Mouse (Mus musculus): Measurements from ENCODE around the gene Fntb. TPM values are rescaled to one million over a fixed set of nuclear protein-coding genes. Genes with fewer than 3 reads are reported as not detected.
A peak's percentile ranks its signal among the peaks of the same experiment; 100 is the strongest.

The Fntb gene
- polyA plus RNA-seq, 1 experiment from 2014 or later = 48.8 TPM

DNA sequence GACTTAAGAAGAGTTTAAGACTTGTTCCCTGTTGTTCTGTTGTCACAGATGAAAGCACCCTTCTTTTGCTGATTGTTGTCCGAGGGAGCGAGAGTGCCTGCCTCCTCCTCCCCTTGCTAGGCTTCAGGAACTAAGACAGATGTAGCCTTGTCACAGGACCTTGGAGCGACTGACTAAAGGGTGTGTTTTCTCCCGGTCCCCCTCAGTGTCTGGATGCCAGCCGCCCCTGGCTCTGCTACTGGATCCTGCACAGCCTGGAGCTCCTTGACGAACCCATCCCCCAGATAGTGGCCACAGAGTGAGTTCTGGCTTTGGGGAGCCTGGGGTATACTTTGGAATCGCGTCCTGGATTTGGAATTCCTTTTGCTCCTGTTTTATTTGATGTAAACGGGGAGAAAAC, 109.4 kb downstream of the Fntb start:
- ATAC-seq (ENCODE audit: insufficient number of reproducible peaks, low FRiP score, low TSS enrichment, low read depth) = no peak
- Histone ChIP-seq H3K4me2 (ENCODE audit: low read depth, severe bottlenecking) (no peak overlapping the region), H3K27ac (replicated peaks; ENCODE audit: low read depth, low read length) (no peak overlapping the region), H3K27me3 (ENCODE audit: control insufficient read depth, insufficient read depth, low read length) (no peaks in the 10 kb centered on the region), H3K4me1 (ENCODE audit: control insufficient read depth, insufficient read depth, low read length) (no peaks in the 10 kb centered on the region), H3K9ac (ENCODE audit: low read length) (no peak overlapping the region), H3K4me3 (ENCODE audit: low read depth, low read length) (no peak overlapping the region), H3K9me3 (ENCODE audit: control insufficient read depth, low read length) (no peaks in the 10 kb centered on the region), H3K36me3 (ENCODE audit: control insufficient read depth, insufficient read depth, low read length) (no peaks in the 10 kb centered on the region)
- DNase-seq (ENCODE audit: low spot score) = no peak
- WGBS = 67% methylated on average over 9 of the region's 9 CpGs

DNA sequence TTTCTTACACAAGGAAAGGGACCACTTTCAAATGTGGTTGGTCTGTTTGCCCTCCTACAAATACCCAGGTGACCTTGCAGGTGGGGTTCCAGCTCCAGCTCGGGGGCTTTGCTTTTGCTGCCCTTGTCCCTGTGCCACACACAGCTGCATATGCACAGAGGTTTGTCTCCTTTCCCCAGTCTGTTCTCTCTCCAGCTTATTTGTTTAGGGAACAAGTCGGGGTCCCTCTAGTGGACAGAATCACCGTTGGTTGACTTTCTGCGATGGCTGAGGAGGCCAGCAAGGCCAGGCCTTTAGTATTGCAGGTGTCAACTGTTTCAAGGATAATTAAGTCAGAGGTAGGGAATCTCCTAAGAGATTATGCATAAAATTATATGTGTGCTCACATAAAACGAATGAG, 113.9 kb downstream of the Fntb start:
- Histone ChIP-seq H3K4me2 (ENCODE audit: low read depth, severe bottlenecking) (no peak overlapping the region), H3K4me1 (ENCODE audit: control insufficient read depth, insufficient read depth, low read length) (no peaks in the 10 kb centered on the region), H3K9me3 (ENCODE audit: control insufficient read depth, low read length) (no peaks in the 10 kb centered on the region), H3K9ac (ENCODE audit: low read length) (no peak overlapping the region), H3K27me3 (ENCODE audit: control insufficient read depth, insufficient read depth, low read length) (no peaks in the 10 kb centered on the region), H3K36me3 (ENCODE audit: control insufficient read depth, insufficient read depth, low read length) (no peaks in the 10 kb centered on the region), H3K27ac (replicated peaks; ENCODE audit: low read depth, low read length) (no peak overlapping the region), H3K4me3 (ENCODE audit: low read depth, low read length) (no peak overlapping the region)
- 10% methylated on average over 5 of the region's 5 CpGs for WGBS
- peak; percentile 72 for DNase-seq (ENCODE audit: low spot score)
- no peak for ATAC-seq (ENCODE audit: insufficient number of reproducible peaks, low FRiP score, low TSS enrichment, low read depth)

DNA sequence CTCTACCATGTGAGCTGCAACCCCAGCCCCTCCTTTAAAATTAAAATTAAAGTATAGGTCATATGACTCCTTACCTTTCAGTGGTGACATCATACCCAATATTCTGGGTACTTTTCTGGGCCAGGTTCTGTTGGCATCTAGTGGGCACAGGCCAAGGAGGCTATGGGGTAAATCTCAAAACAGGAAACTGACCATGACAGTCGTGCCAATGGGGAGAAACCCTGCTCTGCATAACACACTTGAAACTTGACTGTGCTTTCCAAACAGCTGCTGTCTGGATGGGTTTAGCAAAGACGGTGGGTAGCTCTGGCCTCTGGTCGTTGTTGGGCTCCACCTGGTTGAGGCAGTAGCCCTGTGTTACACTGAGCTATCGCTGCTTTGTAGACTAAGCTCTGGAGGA, 114.7 kb downstream of the Fntb start:
- 81% methylated on average over 4 of the region's 4 CpGs for WGBS
- ATAC-seq (ENCODE audit: insufficient number of reproducible peaks, low FRiP score, low TSS enrichment, low read depth) = no peak

DNA sequence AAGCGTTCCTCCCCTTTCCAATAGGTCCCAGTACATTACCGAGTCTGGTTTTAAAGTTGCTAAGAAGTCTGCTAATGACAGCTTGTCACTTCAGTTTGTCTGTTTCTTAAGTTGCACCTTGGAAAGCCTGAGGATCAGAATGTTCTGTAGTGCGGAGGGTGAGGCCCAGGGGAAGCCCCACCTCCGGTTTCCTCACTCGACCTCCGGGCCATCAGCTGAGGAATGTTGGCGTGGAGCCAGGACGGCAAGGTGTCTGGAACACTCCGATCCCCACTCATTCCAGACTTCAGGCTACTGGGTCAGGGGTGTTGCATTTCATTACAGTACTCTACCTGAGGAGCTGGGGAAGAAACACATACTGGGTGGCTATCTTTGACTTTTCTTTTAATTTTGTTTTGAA, 118.4 kb downstream of the Fntb start:
- H3K4me3 ChIP-seq (ENCODE audit: low read depth, low read length) = no peak overlapping the region
- no peaks in the 10 kb centered on the region for H3K9me3 ChIP-seq (ENCODE audit: control insufficient read depth, low read length)
- H3K4me1 ChIP-seq (ENCODE audit: control insufficient read depth, insufficient read depth, low read length) = no peaks in the 10 kb centered on the region
- H3K4me2 ChIP-seq (ENCODE audit: low read depth, severe bottlenecking) = no peak overlapping the region
- no peak for ATAC-seq (ENCODE audit: insufficient number of reproducible peaks, low FRiP score, low TSS enrichment, low read depth)
- no peak overlapping the region for H3K27ac ChIP-seq (replicated peaks; ENCODE audit: low read depth, low read length)
- WGBS = 63% methylated on average over 9 of the region's 9 CpGs
- no peaks in the 10 kb centered on the region for H3K36me3 ChIP-seq (ENCODE audit: control insufficient read depth, insufficient read depth, low read length)
- H3K9ac ChIP-seq (ENCODE audit: low read length) = no peak overlapping the region
- no peaks in the 10 kb centered on the region for H3K27me3 ChIP-seq (ENCODE audit: control insufficient read depth, insufficient read depth, low read length)
- peak; percentile 71 for DNase-seq (ENCODE audit: low spot score)

More for the DNA sequence above, 114.7 kb downstream of the Fntb start:
- no peak overlapping the region for H3K4me2 ChIP-seq (ENCODE audit: low read depth, severe bottlenecking)
- H3K27ac ChIP-seq (replicated peaks; ENCODE audit: low read depth, low read length) = no peak overlapping the region
- H3K9ac ChIP-seq (ENCODE audit: low read length) = no peak overlapping the region
- no peaks in the 10 kb centered on the region for H3K4me1 ChIP-seq (ENCODE audit: control insufficient read depth, insufficient read depth, low read length)
- H3K36me3 ChIP-seq (ENCODE audit: control insufficient read depth, insufficient read depth, low read length) = no peaks in the 10 kb centered on the region
- no peaks in the 10 kb centered on the region for H3K9me3 ChIP-seq (ENCODE audit: control insufficient read depth, low read length)
- no peak overlapping the region for H3K4me3 ChIP-seq (ENCODE audit: low read depth, low read length)
- H3K27me3 ChIP-seq (ENCODE audit: control insufficient read depth, insufficient read depth, low read length) = no peaks in the 10 kb centered on the region
- DNase-seq (ENCODE audit: low spot score) = no peak

DNA sequence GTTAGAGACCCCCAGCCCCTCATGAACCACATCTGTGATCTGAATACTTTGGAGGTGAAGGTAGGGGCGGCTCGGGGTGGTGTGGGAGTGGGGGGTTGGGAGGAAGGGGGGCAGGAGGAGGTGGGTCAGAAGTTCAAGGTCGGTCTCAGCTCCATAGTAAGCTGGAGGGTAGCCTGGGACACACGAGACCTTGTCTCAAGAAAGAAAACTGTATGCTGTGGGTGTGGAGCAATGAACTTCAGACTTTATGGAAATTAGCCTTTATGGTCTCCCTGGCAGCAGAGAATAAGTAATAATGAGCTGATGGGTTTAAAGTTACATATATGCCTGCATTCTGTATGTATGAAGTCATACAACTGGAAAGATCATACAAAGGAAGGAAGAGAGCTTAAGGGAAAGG, 119.7 kb downstream of the Fntb start:
- no peaks in the 10 kb centered on the region for H3K27me3 ChIP-seq (ENCODE audit: control insufficient read depth, insufficient read depth, low read length)
- H3K4me3 ChIP-seq (ENCODE audit: low read depth, low read length) = no peak overlapping the region
- 88% methylated on average over 4 of the region's 4 CpGs for WGBS
- H3K9ac ChIP-seq (ENCODE audit: low read length) = no peak overlapping the region
- no peaks in the 10 kb centered on the region for H3K9me3 ChIP-seq (ENCODE audit: control insufficient read depth, low read length)
- H3K27ac ChIP-seq (replicated peaks; ENCODE audit: low read depth, low read length) = no peak overlapping the region
- H3K36me3 ChIP-seq (ENCODE audit: control insufficient read depth, insufficient read depth, low read length) = no peaks in the 10 kb centered on the region
- DNase-seq (ENCODE audit: low spot score) (no peak), ATAC-seq (ENCODE audit: insufficient number of reproducible peaks, low FRiP score, low TSS enrichment, low read depth) (no peak)
- no peak overlapping the region for H3K4me2 ChIP-seq (ENCODE audit: low read depth, severe bottlenecking)
- no peaks in the 10 kb centered on the region for H3K4me1 ChIP-seq (ENCODE audit: control insufficient read depth, insufficient read depth, low read length)

DNA sequence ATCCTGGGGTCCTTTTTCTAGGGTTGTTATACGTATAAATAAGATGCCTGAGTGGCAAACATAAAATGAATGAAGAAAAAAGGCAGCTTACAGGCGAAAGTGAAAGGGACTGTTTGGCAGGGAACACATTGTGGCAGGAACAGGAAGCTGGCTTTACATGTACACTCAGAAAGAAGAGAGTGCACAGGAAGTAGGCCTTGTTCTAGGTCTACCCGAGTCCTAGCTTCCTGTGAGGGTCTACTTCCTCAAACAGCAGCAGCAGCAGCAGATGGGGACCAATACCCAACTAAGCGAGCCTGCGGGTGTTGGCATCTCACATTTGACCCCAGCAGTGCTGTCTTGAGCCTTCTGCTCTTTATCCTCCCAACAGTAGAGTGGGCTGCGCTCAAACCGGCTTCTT, 121.4 kb downstream of the Fntb start:
- ATAC-seq (ENCODE audit: insufficient number of reproducible peaks, low FRiP score, low TSS enrichment, low read depth) (no peak), DNase-seq (ENCODE audit: low spot score) (no peak)
- Histone ChIP-seq H3K9me3 (ENCODE audit: control insufficient read depth, low read length) (no peaks in the 10 kb centered on the region), H3K4me1 (ENCODE audit: control insufficient read depth, insufficient read depth, low read length) (no peaks in the 10 kb centered on the region), H3K27ac (replicated peaks; ENCODE audit: low read depth, low read length) (no peak overlapping the region), H3K4me3 (ENCODE audit: low read depth, low read length) (no peak overlapping the region), H3K27me3 (ENCODE audit: control insufficient read depth, insufficient read depth, low read length) (no peaks in the 10 kb centered on the region), H3K4me2 (ENCODE audit: low read depth, severe bottlenecking) (no peak overlapping the region), H3K36me3 (ENCODE audit: control insufficient read depth, insufficient read depth, low read length) (peaks cover 3% of the 10 kb centered on the region; the same call in 1 of the 2 replicates), H3K9ac (ENCODE audit: low read length) (no peak overlapping the region)
- 91% methylated on average over 7 of the region's 7 CpGs for WGBS

DNA sequence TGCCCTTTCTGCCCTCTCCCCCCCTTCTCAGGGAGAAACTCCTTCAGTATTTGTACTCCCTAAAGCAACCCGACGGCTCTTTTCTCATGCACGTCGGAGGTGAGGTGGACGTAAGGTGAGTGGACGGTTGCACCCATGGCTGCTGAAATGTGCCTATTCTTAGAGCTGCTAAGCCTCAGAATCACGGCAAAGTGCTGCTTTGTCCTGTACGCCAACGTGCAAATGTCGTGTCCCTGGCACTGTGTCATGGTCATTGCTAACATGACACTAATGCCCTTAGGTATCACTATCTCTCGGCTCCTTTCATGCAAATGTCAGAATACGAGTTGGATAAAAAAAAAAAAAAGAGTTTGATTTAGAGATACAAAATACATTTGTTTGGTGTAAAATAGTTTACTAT, 122.6 kb downstream of the Fntb start:
- no peaks in the 10 kb centered on the region for H3K9me3 ChIP-seq (ENCODE audit: control insufficient read depth, low read length)
- H3K4me1 ChIP-seq (ENCODE audit: control insufficient read depth, insufficient read depth, low read length) = no peaks in the 10 kb centered on the region
- ATAC-seq (ENCODE audit: insufficient number of reproducible peaks, low FRiP score, low TSS enrichment, low read depth) = no peak
- no peak overlapping the region for H3K4me2 ChIP-seq (ENCODE audit: low read depth, severe bottlenecking)
- peaks cover 3% of the 10 kb centered on the region; the same call in 1 of the 2 replicates for H3K36me3 ChIP-seq (ENCODE audit: control insufficient read depth, insufficient read depth, low read length)
- WGBS = 91% methylated on average over 12 of the region's 12 CpGs
- H3K4me3 ChIP-seq (ENCODE audit: low read depth, low read length) = no peak overlapping the region
- H3K27me3 ChIP-seq (ENCODE audit: control insufficient read depth, insufficient read depth, low read length) = no peaks in the 10 kb centered on the region
- no peak for DNase-seq (ENCODE audit: low spot score)
- H3K27ac ChIP-seq (replicated peaks; ENCODE audit: low read depth, low read length) = no peak overlapping the region
- no peak overlapping the region for H3K9ac ChIP-seq (ENCODE audit: low read length)

DNA sequence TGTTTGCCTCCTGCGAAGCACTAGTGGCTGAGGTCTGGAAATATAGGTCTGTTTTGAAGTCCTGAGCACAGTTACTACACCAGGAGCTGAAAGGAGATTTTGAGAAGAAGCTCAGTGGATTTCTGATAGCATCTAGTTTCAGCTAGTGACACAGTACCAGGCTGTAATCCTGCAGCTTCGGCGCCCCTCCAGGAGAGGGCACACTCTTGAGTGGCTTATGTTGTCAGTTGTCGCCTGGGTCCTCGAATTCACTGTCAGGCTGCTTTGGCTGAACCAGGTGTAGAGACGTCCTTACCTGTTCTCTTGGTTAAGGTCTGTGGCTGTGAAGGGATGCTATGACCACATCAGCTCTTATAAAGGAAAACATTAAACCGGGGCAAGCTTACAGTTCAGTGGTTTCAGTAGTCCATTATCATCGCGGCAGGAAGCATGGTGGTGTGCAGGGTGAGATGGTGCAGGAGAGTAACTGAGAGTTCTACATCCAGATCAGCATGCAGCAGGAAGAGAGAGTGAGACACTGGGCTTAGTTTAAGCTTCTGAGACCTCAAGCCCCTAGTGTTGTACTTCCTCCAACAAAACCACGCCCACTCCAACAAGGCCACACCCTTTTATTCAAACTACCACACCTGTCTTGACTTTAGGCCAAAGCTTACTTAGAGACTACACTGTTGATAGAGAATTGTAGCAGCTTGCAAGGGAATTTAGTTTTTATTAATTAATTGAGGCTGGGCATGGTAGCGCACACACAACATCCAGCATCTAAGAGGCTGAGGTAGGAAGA, 124.2 kb downstream of the Fntb start:
- Histone ChIP-seq H3K4me3 (ENCODE audit: low read depth, low read length) (no peak overlapping the region), H3K9me3 (ENCODE audit: control insufficient read depth, low read length) (no peaks in the 10 kb centered on the region), H3K36me3 (ENCODE audit: control insufficient read depth, insufficient read depth, low read length) (peaks cover 3% of the 10 kb centered on the region; the same call in 1 of the 2 replicates), H3K27ac (replicated peaks; ENCODE audit: low read depth, low read length) (no peak overlapping the region), H3K4me2 (ENCODE audit: low read depth, severe bottlenecking) (no peak overlapping the region), H3K9ac (ENCODE audit: low read length) (no peak overlapping the region), H3K27me3 (ENCODE audit: control insufficient read depth, insufficient read depth, low read length) (no peaks in the 10 kb centered on the region), H3K4me1 (ENCODE audit: control insufficient read depth, insufficient read depth, low read length) (no peaks in the 10 kb centered on the region)
- 91% methylated on average over 11 of the region's 11 CpGs for whole genome bisulfite sequencing
- DNase-seq (ENCODE audit: low spot score) (no peak), ATAC-seq (ENCODE audit: insufficient number of reproducible peaks, low FRiP score, low TSS enrichment, low read depth) (no peak)

DNA sequence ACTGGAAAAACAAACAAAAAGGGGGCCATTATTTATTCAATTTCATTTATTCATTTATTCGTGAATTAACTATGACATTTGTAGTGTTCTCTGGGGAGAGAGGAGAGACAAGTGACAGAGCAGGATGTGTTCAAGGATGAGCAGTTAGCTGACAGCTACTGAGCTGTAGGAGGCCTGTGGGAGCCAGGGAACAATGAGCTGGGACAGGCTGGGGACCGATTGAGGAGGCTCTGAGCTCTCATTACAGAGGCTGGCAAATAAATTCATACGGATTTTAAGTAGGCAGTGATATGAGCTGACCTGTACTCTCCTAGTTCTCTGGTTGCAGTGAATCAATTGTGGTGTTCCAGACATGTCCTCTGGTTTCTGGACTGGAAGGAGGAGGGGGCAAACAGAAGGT, 125.8 kb downstream of the Fntb start:
- ATAC-seq (ENCODE audit: insufficient number of reproducible peaks, low FRiP score, low TSS enrichment, low read depth) = no peak
- Histone ChIP-seq H3K9ac (ENCODE audit: low read length) (no peak overlapping the region), H3K4me2 (ENCODE audit: low read depth, severe bottlenecking) (no peak overlapping the region), H3K9me3 (ENCODE audit: control insufficient read depth, low read length) (no peaks in the 10 kb centered on the region), H3K4me3 (ENCODE audit: low read depth, low read length) (no peak overlapping the region), H3K4me1 (ENCODE audit: control insufficient read depth, insufficient read depth, low read length) (no peaks in the 10 kb centered on the region), H3K27me3 (ENCODE audit: control insufficient read depth, insufficient read depth, low read length) (no peaks in the 10 kb centered on the region), H3K36me3 (ENCODE audit: control insufficient read depth, insufficient read depth, low read length) (peaks cover 3% of the 10 kb centered on the region; the same call in 1 of the 2 replicates), H3K27ac (replicated peaks; ENCODE audit: low read depth, low read length) (no peak overlapping the region)
- DNase-seq (ENCODE audit: low spot score) = no peak
- WGBS = 80% methylated on average over 3 of the region's 3 CpGs
